Mouse (Mus musculus): Measurements from ENCODE around the gene Ltb4r2.

DNA sequence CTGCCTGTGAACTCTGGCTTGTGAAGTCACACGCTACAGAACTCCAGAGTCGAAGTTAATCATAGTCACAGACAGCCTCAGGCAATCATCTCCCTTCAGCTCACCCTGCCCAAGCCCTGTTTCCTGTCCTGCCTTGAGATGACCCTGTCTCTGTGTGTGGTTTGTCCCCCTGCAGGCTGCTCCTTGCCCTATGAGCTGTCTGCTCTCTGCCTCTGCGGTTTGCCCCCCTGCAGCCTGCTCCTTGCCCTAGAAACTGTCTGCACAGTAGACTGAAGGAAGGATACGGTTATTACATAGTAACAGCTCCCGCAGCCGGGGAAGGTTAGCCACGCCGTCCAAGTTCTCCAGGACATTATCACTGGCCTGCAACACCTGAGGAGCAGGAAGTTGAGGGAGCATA, 44.3 kb upstream of the Ltb4r2 start:
- TF ChIP-seq CTCF (conservative IDR thresholded peaks at IDR 0.05; ENCODE audit: low read length) (no peak), NANOG (IDR thresholded peaks at IDR 0.05; ENCODE audit: borderline replicate concordance, low read length) (no peak)
